Mouse (Mus musculus): ENCODE data around the gene Fahd1.

GRCm38 (mm10) chr17:24860076-24860475, 9.9 kb upstream of the Fahd1 start:
- TF ChIP-seq CTCF (IDR thresholded peaks at IDR 0.05; ENCODE audit: extremely low read depth, insufficient read length, insufficient replicate concordance, low read depth, low read length) (no peak), POLR2A (IDR thresholded peaks at IDR 0.05; ENCODE audit: low read depth, low read length) (no peak)

Data from small intestine, adult 2 months (tissue).